Mouse (Mus musculus): ENCODE results near the gene Ccdc15. TPM values are rescaled to one million over a fixed set of nuclear protein-coding genes. Genes with fewer than 3 reads are reported as not detected.
A peak's percentile ranks its signal among the peaks of the same experiment; 100 is the strongest.

Gene Ccdc15
- 7.1 and 8.0 TPM in 2 replicates for polyA plus RNA-seq (2015; fragmentation: Nextera tagmentation; extraction: Ambion mirVana)

- Histone ChIP-seq H3K9ac (peak within 1 kb of the TSS; percentile 84), H3K4me1 (peaks cover 13% of the 10 kb centered on the region), H3K4me2 (peak within 1 kb of the TSS; percentile 76), H3K9me3 (replicated peaks) (no peaks in the 10 kb centered on the region), H3K27me3 (0 out of 2 replicates have a peak, but pooled peaks cover 3% of the 10 kb centered on the region), H3K4me3 (replicated peaks) (peak within 1 kb of the TSS; percentile 84), H3K27ac (peak within 1 kb of the TSS; percentile 94), H3K36me3 (no peaks in the 10 kb centered on the region)
- WGBS, result under 1% methylated on average over 41 of the region's 41 CpGs
- peak; percentile 99 for ATAC-seq (replicated peaks; ENCODE audit: low FRiP score)
Observed at GRCm38 (mm10) chr9:37347988-37348642, at the start of gene Ccdc15. Gene Ccdc15, minus strand, starts transcription at chr9:37348432.

- H3K27ac ChIP-seq, result no peak overlapping the region
- 62% methylated on average over 8 of the region's 8 CpGs for WGBS
- no peaks in the 10 kb centered on the region for H3K4me1 ChIP-seq
- no peak overlapping the region for H3K4me2 ChIP-seq
- no peak overlapping the region for H3K9ac ChIP-seq
- no peaks in the 10 kb centered on the region for H3K27me3 ChIP-seq
- no peak overlapping the region for H3K4me3 ChIP-seq (replicated peaks)
- H3K36me3 ChIP-seq, result no peaks in the 10 kb centered on the region
- no peaks in the 10 kb centered on the region for H3K9me3 ChIP-seq (replicated peaks)
- no peak for ATAC-seq (replicated peaks; ENCODE audit: low FRiP score)
Observed at GRCm38 (mm10) chr9:37393482-37394131, 45.4 kb upstream of the Ccdc15 start.

- 80% methylated on average over 2 of the region's 2 CpGs for WGBS
- ATAC-seq (replicated peaks; ENCODE audit: low FRiP score), result no peak
- Histone ChIP-seq H3K4me3 (replicated peaks) (no peak overlapping the region), H3K27ac (no peak overlapping the region), H3K9ac (no peak overlapping the region), H3K27me3 (peaks cover 4% of the 10 kb centered on the region), H3K4me2 (no peak overlapping the region), H3K4me1 (no peaks in the 10 kb centered on the region), H3K36me3 (no peaks in the 10 kb centered on the region), H3K9me3 (replicated peaks) (no peaks in the 10 kb centered on the region)
Observed at GRCm38 (mm10) chr9:37392071-37392470, 43.8 kb upstream of the Ccdc15 start.

DNA sequence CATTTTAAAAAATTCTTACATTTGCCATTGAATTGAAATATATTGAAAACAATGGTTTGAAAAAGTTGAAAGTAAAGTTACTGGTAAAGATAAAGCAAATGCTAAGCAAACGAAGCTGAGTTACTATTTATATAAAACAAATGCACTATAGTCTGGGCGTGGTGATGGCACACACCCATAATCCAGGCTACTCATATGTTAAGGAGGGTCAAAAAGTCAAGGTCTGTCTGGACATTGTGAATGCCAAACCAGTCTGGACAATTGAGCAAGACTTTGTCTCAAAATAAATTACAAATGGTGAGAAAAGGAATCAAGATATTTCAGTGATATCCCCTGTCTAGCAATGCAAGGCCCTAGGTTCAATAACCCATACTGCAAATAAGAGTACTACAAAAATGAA lies 42.7 kb upstream of the Ccdc15 start:
- ATAC-seq (replicated peaks; ENCODE audit: low FRiP score), result no peak
- 69% methylated on average over 2 of the region's 2 CpGs for WGBS
- Histone ChIP-seq H3K4me3 (replicated peaks) (no peak overlapping the region), H3K9me3 (replicated peaks) (no peaks in the 10 kb centered on the region), H3K9ac (no peak overlapping the region), H3K36me3 (no peaks in the 10 kb centered on the region), H3K27me3 (peaks cover 12% of the 10 kb centered on the region), H3K4me1 (no peaks in the 10 kb centered on the region), H3K4me2 (no peak overlapping the region), H3K27ac (no peak overlapping the region)

DNA sequence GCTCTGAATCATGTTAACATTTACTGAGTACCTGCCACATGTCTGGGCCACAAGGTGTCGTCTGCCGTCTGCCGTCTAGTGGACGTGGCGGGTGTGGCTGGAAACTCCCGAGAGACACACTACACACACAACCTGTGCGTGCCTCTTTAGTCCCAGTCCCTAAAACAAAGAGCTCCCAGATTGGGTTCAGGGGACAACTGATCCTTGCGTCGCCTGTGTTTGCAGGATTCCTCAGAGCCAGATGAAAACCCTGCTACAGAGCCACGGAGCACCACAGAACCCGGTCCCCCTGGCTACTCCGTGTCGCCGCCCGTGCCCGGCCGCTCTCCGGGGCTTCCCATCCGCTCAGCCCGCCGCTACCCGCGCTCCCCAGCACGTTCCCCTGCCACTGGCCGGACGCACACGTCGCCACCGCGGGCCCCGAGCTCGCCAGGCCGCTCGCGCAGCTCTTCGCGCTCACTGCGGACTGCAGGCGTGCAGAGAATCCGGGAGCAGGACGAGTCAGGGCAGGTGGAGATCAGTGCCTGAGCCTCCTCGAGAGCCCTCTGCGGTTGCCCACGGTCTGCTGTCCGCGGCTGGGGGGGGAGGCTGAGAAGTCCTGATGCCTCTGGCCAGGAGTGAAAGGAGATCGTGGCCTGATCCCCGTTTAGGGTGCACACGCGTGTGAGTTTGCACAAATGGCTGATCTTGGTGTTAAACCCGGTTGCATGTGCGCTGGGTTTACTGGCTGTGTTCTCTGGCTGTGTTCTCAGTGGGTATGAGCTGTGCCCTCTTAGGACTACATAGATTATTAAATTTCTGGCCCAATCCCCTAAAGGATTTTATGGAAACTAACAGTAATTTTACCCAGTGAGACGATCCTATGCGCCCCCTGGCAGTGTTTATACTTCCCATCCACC lies 36.3 kb upstream of the Ccdc15 start:
- peaks cover 44% of the 10 kb centered on the region for H3K27me3 ChIP-seq
- no peaks in the 10 kb centered on the region for H3K36me3 ChIP-seq
- peak; percentile 78 for ATAC-seq (replicated peaks; ENCODE audit: low FRiP score)
- WGBS, result 6% methylated on average over 54 of the region's 54 CpGs
- H3K9ac ChIP-seq, result peak overlapping the region; percentile 48
- H3K27ac ChIP-seq, result no peak overlapping the region
- H3K4me3 ChIP-seq (replicated peaks), result peak overlapping the region; percentile 48
- peaks cover 9% of the 10 kb centered on the region for H3K4me1 ChIP-seq
- H3K9me3 ChIP-seq (replicated peaks), result no peaks in the 10 kb centered on the region
- H3K4me2 ChIP-seq, result peak overlapping the region; percentile 89

DNA sequence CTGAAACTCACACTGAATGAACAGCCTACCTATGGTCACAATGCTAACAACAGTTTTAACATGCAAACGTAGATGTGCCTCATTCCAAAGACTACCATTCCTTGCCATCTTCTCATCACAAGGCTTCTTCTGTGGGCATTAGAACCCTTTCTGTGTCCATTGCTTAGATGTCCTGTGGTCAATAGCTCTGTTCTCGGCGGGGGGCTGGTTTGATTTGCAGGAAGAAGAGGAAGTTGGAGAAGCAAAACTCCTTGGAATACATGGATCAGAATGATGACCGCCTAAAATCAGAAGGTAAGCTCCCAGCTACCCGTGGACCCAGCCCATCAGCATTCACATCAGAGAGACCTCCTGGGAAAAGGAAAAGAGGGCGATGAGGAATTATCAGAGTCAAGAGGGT lies 34.9 kb upstream of the Ccdc15 start:
- Histone ChIP-seq H3K4me1 (peaks cover 9% of the 10 kb centered on the region), H3K36me3 (no peaks in the 10 kb centered on the region), H3K27ac (no peak overlapping the region), H3K9ac (no peak overlapping the region), H3K27me3 (peaks cover 44% of the 10 kb centered on the region), H3K9me3 (replicated peaks) (no peaks in the 10 kb centered on the region), H3K4me3 (replicated peaks) (no peak overlapping the region), H3K4me2 (no peak overlapping the region)
- ATAC-seq (replicated peaks; ENCODE audit: low FRiP score), result no peak
- WGBS, result 91% methylated on average over 6 of the region's 6 CpGs

DNA sequence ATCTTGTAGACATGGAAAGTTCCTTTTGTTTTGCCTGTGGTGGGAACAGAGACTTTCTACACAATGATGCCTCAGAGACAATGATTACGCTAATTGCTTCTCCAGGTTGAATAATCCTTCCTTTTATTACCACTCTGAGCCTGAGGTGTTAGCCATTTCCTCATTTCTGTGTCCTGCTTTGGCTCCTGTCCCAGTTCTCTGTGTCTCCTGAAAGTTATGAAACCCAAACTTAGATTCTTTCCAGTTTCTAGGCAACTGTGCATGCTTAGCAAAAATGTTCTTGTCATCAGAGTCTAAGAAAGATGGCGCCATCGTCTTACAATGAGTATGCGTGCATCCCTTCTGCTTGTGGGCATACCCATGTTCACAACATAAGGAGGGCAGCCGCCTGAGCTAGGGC lies 27.5 kb upstream of the Ccdc15 start:
- Histone ChIP-seq H3K27me3 (no peaks in the 10 kb centered on the region), H3K27ac (no peak overlapping the region), H3K36me3 (no peaks in the 10 kb centered on the region), H3K4me2 (no peak overlapping the region), H3K9ac (no peak overlapping the region), H3K9me3 (replicated peaks) (no peaks in the 10 kb centered on the region), H3K4me1 (no peaks in the 10 kb centered on the region), H3K4me3 (replicated peaks) (no peak overlapping the region)
- 94% methylated on average over 5 of the region's 5 CpGs for WGBS
- no peak for ATAC-seq (replicated peaks; ENCODE audit: low FRiP score)

- WGBS, result 47% methylated on average over 7 of the region's 7 CpGs
- H3K4me1 ChIP-seq, result no peaks in the 10 kb centered on the region
Observed at GRCm38 (mm10) chr9:37371232-37371801, 23.1 kb upstream of the Ccdc15 start.

DNA sequence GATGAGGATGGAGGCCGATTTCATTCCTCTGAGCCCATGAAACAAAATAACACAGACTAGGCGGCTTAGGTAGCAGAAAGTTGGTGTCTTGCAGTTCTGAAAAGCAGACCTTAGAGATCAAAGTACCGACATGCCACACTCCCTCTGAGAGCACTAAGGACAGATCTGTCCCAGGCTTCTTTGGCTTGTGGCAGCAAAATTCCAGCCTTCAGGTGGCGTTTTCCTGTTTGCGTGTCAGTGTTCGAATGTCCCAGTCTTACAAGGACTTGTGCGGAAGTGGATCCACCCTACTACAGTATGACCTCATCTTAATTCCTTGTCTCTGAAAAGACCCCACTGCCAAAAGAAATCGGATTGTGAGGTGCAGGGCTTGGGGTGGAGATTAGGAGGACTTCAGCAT lies 20.6 kb upstream of the Ccdc15 start:
- Histone ChIP-seq H3K27ac (peak overlapping the region; percentile 74), H3K9me3 (replicated peaks) (no peaks in the 10 kb centered on the region), H3K4me2 (no peak overlapping the region), H3K9ac (no peak overlapping the region), H3K4me3 (replicated peaks) (no peak overlapping the region), H3K36me3 (no peaks in the 10 kb centered on the region), H3K27me3 (no peaks in the 10 kb centered on the region), H3K4me1 (no peaks in the 10 kb centered on the region)
- ATAC-seq (replicated peaks; ENCODE audit: low FRiP score), result no peak
- WGBS, result 72% methylated on average over 8 of the region's 8 CpGs

More at GRCm38 (mm10) chr9:37371232-37371801, 23.1 kb upstream of the Ccdc15 start:
- no peaks in the 10 kb centered on the region for H3K27me3 ChIP-seq
- no peak overlapping the region for H3K4me2 ChIP-seq
- no peaks in the 10 kb centered on the region for H3K9me3 ChIP-seq (replicated peaks)
- peak; percentile 72 for ATAC-seq (replicated peaks; ENCODE audit: low FRiP score)
- H3K9ac ChIP-seq, result no peak overlapping the region
- no peaks in the 10 kb centered on the region for H3K36me3 ChIP-seq
- H3K4me3 ChIP-seq (replicated peaks), result no peak overlapping the region
- H3K27ac ChIP-seq, result 0 out of 2 replicates have a peak overlapping the region, but pooled peaks have one; percentile 22

DNA sequence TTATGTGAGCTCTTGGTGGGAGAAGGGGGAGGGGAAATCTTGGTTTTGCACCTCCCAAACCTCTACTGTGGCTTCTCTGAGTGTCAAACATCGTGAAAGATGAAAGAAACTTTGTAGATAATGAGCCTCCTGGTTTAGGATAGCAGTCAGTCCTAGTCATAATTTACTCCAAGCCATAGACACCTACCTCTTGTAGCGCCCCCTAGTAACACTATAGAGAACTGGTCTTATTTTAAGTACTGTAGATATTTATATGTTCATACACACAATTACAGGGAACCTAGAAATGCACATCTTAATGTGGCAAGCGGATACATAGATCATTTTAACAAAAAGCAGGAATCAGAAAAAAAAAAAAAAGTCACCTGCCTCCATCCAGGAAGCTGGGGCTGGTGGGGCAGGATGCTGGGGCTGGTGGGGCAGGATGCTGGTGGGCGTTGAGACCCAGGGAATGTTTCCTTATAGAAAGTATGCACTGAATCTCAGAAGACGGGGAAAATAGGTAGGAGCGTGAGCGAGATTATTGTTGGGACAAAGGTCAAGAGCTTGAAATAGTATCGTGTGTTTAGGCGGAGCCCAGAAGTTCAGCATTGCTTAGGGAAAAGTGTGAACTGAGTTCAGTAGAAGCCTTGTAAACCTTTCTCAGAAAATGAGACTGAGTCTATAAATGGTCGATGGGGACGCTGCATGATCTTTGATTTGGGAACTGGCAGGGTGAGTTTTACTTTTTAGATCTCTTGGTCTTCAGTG lies 20.0 kb upstream of the Ccdc15 start:
- peak overlapping the region; percentile 74 for H3K27ac ChIP-seq
- H3K4me1 ChIP-seq, result no peaks in the 10 kb centered on the region
- no peak for ATAC-seq (replicated peaks; ENCODE audit: low FRiP score)
- no peak overlapping the region for H3K4me2 ChIP-seq
- no peak overlapping the region for H3K9ac ChIP-seq
- H3K9me3 ChIP-seq (replicated peaks), result no peaks in the 10 kb centered on the region
- WGBS, result 62% methylated on average over 11 of the region's 11 CpGs
- no peak overlapping the region for H3K4me3 ChIP-seq (replicated peaks)
- H3K36me3 ChIP-seq, result no peaks in the 10 kb centered on the region
- no peaks in the 10 kb centered on the region for H3K27me3 ChIP-seq

Measured in kidney, embryonic 15.5 days (tissue).